Mouse (Mus musculus) embryonic facial prominence, embryonic 11.5 days (tissue): Measurements from ENCODE around the gene Ube2g2. TPM values are rescaled to one million over a fixed set of nuclear protein-coding genes. Genes with fewer than 3 reads are reported as not detected.
"Not testable (repeated sequence)": the region's sequence is repeated elsewhere in the genome, so short reads cannot be mapped to it uniquely, and the experiment has no call there.

Source experiments
- ATAC-seq: fragments of 200-750 bp; cut with Nextera tagmentation; replicated peaks from 2 replicates; pipeline ENCODE4 v1.8.0; 2017; ENCODE audit warnings: low read depth; ENCODE audit not compliant: insufficient number of reproducible peaks, low FRiP score, low TSS enrichment
- DNase-seq: peaks from one replicate; pipeline ENCODE4 v3.0.0-alpha.2; 2015; ENCODE audit warnings: low spot score
- H3K27ac ChIP-seq: fragments of 300-500 bp; sonication (generic); replicated peaks from 2 replicates; pipeline ENCODE4 v1.5.1; 2014; ENCODE audit warnings: mild to moderate bottlenecking, low read depth, low read length, control low read depth
- H3K27me3 ChIP-seq: fragments of 300-500 bp; sonication (generic); 2 replicates; pipeline ENCODE4 v1.6.1; 2014; ENCODE audit warnings: mild to moderate bottlenecking, low read length, moderate library complexity, mixed read lengths; ENCODE audit not compliant: control insufficient read depth, insufficient read depth
- H3K36me3 ChIP-seq: fragments of 300-500 bp; sonication (generic); replicated peaks from 2 replicates; pipeline ENCODE4 v1.6.1; 2014; ENCODE audit warnings: low read depth, mild to moderate bottlenecking, low read length, moderate library complexity, mixed read lengths; ENCODE audit not compliant: control insufficient read depth, insufficient read depth
- H3K4me1 ChIP-seq: fragments of 300-500 bp; sonication (generic); 2 replicates; pipeline ENCODE4 v1.6.1; 2014; ENCODE audit warnings: low read length, mixed read lengths; ENCODE audit not compliant: control insufficient read depth, insufficient read depth
- H3K4me2 ChIP-seq: fragments of 300-500 bp; sonication (generic); 2 replicates; pipeline ENCODE4 v1.6.1; 2014; ENCODE audit warnings: low read depth, mild to moderate bottlenecking, control low read depth, low read length, moderate library complexity
- H3K4me3 ChIP-seq: fragments of 300-500 bp; sonication (generic); 2 replicates; pipeline ENCODE4 v1.5.1; 2014; ENCODE audit warnings: low read depth, low read length, control low read depth
- H3K9ac ChIP-seq: fragments of 300-500 bp; sonication (generic); replicated peaks from 2 replicates; pipeline ENCODE4 v1.6.1; 2014; ENCODE audit warnings: mild to moderate bottlenecking, control low read depth, low read length
- H3K9me3 ChIP-seq: fragments of 300-500 bp; sonication (generic); replicated peaks from 2 replicates; pipeline ENCODE4 v1.6.1; 2016; ENCODE audit warnings: mild to moderate bottlenecking, low read length, inconsistent platforms, mixed read lengths; ENCODE audit not compliant: control insufficient read depth
- WGBS: fragments of 180-500 bp; shearing (Covaris S2); extraction: QIAGEN DNeasy Blood & Tissue Kit; methylation state at CpG from one replicate; pipeline ENCODE4 v1.1.7; 2014; 5-methylcytosine and 5-hydroxymethylcytosine counted together
- microRNA counts: library from miRNA; unstranded; fragments of <30 nt; microRNA quantifications from one replicate; lab custom pipeline; 2016
- microRNA-seq: library from miRNA; unstranded; fragments of <30 nt; microRNA quantifications from one replicate; pipeline ENCODE4, GENCODE M21; 2016; ENCODE audit warnings: borderline number of aligned reads
- polyA plus RNA-seq: library from polyadenylated mRNA; unstranded; fragments of >200 nt; fragmentation: Nextera tagmentation; extraction: Ambion mirVana; gene quantifications from 2 replicates; pipeline ENCODE4 v1.2.1, GENCODE M21; 2014

Ube2g2 gene
- polyA plus RNA-seq, 1 experiment from 2014 or later, result 41.2 TPM

- ATAC-seq (no peak), DNase-seq (peak; percentile 65)
- peaks cover 2% of the 10 kb centered on the region for H3K4me1 ChIP-seq
- H3K36me3 ChIP-seq, result no peaks in the 10 kb centered on the region
- no peaks in the 10 kb centered on the region for H3K9me3 ChIP-seq
- WGBS, result 24% methylated on average over 8 of the region's 8 CpGs
- peaks cover 25% of the 10 kb centered on the region for H3K27me3 ChIP-seq
- no peak overlapping the region for H3K27ac ChIP-seq
- no peak overlapping the region for H3K9ac ChIP-seq
- H3K4me2 ChIP-seq, result no peak overlapping the region
- H3K4me3 ChIP-seq, result no peak overlapping the region
These were observed 62.1 kb downstream of the Ube2g2 start for GRCm38 (mm10) chr10:77684181-77684580.

GRCm38 (mm10) chr10:77685895-77686664, 64.0 kb downstream of the Ube2g2 start, which contains the start of gene Tspear:
TSS of gene Tspear (plus strand) at chr10:77686569.
- ATAC-seq, result no peak
- H3K27me3 ChIP-seq, result peaks cover 25% of the 10 kb centered on the region
- H3K4me1 ChIP-seq, result peaks cover 2% of the 10 kb centered on the region

DNA sequence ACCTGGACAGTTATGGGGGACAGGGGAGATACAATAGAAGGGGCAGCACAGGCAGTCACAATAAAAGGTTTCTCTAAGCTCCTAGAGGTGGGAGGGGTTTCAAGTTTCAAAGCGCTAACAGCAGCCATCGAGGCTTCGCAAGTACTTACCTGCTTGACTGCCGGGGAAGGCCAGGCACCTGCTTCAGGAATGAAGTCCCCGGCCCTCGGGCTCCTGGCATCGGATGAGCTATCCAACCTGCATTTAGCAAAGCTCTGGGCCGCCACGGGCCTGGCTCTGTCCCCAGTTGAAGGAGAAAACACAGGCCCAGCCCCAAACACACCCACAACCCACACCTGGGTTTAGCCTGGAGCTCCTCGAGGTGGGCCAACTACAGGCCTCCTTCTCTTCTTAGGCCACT, 64.9 kb downstream of the Ube2g2 start:
- Histone ChIP-seq H3K36me3 (no peaks in the 10 kb centered on the region), H3K27me3 (peaks cover 25% of the 10 kb centered on the region), H3K27ac (no peak overlapping the region), H3K9me3 (no peaks in the 10 kb centered on the region), H3K9ac (no peak overlapping the region), H3K4me3 (no peak overlapping the region), H3K4me1 (peaks cover 2% of the 10 kb centered on the region), H3K4me2 (no peak overlapping the region)
- ATAC-seq (no peak), DNase-seq (peak; percentile 29)
- 18% methylated on average over 10 of the region's 10 CpGs for WGBS

More at GRCm38 (mm10) chr10:77685895-77686664, 64.0 kb downstream of the Ube2g2 start, which contains the start of gene Tspear:
- Histone ChIP-seq H3K9me3 (no peaks in the 10 kb centered on the region), H3K27ac (no peak within 1 kb of the TSS), H3K4me2 (no peak within 1 kb of the TSS), H3K36me3 (no peaks in the 10 kb centered on the region), H3K9ac (peak within 1 kb of the TSS; percentile 15; the same call in 1 of the 2 replicates), H3K4me3 (no peak within 1 kb of the TSS)
- DNase-seq, result no peak
- WGBS, result 6% methylated on average over 22 of the region's 22 CpGs

GRCm38 (mm10) chr10:77690356-77690807, 68.3 kb downstream of the Ube2g2 start, which contains the start of gene Gm19402:
TSS of gene Gm19402 (minus strand) at chr10:77690757.
- DNase-seq, H3K4me1 ChIP-seq, H3K9me3 ChIP-seq, H3K4me2 ChIP-seq, H3K4me3 ChIP-seq, H3K36me3 ChIP-seq, H3K9ac ChIP-seq, H3K27ac ChIP-seq, ATAC-seq: not testable (repeated sequence)
- 77% methylated on average over 3 of the region's 3 CpGs for WGBS
- peaks cover 25% of the 10 kb centered on the region for H3K27me3 ChIP-seq

MicroRNAs encoded within 50 kb of the gene (microRNA counts, 519-probe panel; counts per million panel counts)
- microRNA mmu-miR-1930 (lab: Ali Mortazavi, UCI), result not detected

Small RNA genes lying within 50 kb of the gene (microRNA-seq; reads per million reads assigned to microRNA genes)
- gene Mir1930, result 34.3 reads per million, percentile 28 among the genes with 10 or more reads in this experiment

Other genes with a start within 250 kb of the Ube2g2 start
- 3.6 and 4.4 TPM in 2 replicates for gene Adarb1, start 204.0 kb upstream of the Ube2g2 start, polyA plus RNA-seq
- 40.6 and 42.3 TPM in 2 replicates for gene Fam207a, start 106.5 kb upstream of the Ube2g2 start, polyA plus RNA-seq
- 1.3 and 1.4 TPM in 2 replicates for gene Itgb2, start 92.0 kb upstream of the Ube2g2 start, polyA plus RNA-seq
- 89.2 and 95.6 TPM in 2 replicates for gene Pttg1ip, start 40.6 kb upstream of the Ube2g2 start, polyA plus RNA-seq
- 382 and 410 TPM in 2 replicates for gene Sumo3, start 16.2 kb upstream of the Ube2g2 start, polyA plus RNA-seq
- 1.6 TPM in 1 of 2 replicates, not detected in the other for gene Gm49325, start 16.1 kb upstream of the Ube2g2 start, polyA plus RNA-seq
- 0.39 and 0.64 TPM in 2 replicates for gene Tspear, start 64.3 kb downstream of the Ube2g2 start, polyA plus RNA-seq
- gene Gm19402, start 68.5 kb downstream of the Ube2g2 start, polyA plus RNA-seq, result not detected in 2 replicates
- not detected in 2 replicates for gene Gm9508, start 75.0 kb downstream of the Ube2g2 start, polyA plus RNA-seq
- not detected in 2 replicates for gene Gm10272, start 84.4 kb downstream of the Ube2g2 start, polyA plus RNA-seq
- gene Gm10024, start 89.2 kb downstream of the Ube2g2 start, polyA plus RNA-seq, result not detected in 2 replicates
- gene Gm10142, start 93.5 kb downstream of the Ube2g2 start, polyA plus RNA-seq, result not detected in 2 replicates
- gene Krtap12-1, start 98.3 kb downstream of the Ube2g2 start, polyA plus RNA-seq, result not detected in 2 replicates
- not detected in 2 replicates for gene Gm10100, start 104.2 kb downstream of the Ube2g2 start, polyA plus RNA-seq
- gene Gm18596, start 120.4 kb downstream of the Ube2g2 start, polyA plus RNA-seq, result not detected in 2 replicates
- not detected in 2 replicates for gene Gm9736, start 129.1 kb downstream of the Ube2g2 start, polyA plus RNA-seq
- not detected in 2 replicates for gene Gm3233, start 137.4 kb downstream of the Ube2g2 start, polyA plus RNA-seq
- gene Gm3238, start 149.1 kb downstream of the Ube2g2 start, polyA plus RNA-seq, result not detected in 2 replicates
- not detected in 2 replicates for gene Gm7138, start 154.7 kb downstream of the Ube2g2 start, polyA plus RNA-seq
- gene Gm3250, start 160.3 kb downstream of the Ube2g2 start, polyA plus RNA-seq, result not detected in 2 replicates
- gene Gm7137, start 165.9 kb downstream of the Ube2g2 start, polyA plus RNA-seq, result not detected in 2 replicates
- not detected in 2 replicates for gene Gm9639, start 172.8 kb downstream of the Ube2g2 start, polyA plus RNA-seq
- gene Gm19668, start 176.9 kb downstream of the Ube2g2 start, polyA plus RNA-seq, result not detected in 2 replicates
- not detected in 2 replicates for gene Gm9507, start 189.6 kb downstream of the Ube2g2 start, polyA plus RNA-seq
- not detected in 2 replicates for gene Gm2696, start 192.4 kb downstream of the Ube2g2 start, polyA plus RNA-seq
- not detected in 2 replicates for gene Krtap10-4, start 204.8 kb downstream of the Ube2g2 start, polyA plus RNA-seq
- not detected in 2 replicates for gene Krtap10-10, start 213.7 kb downstream of the Ube2g2 start, polyA plus RNA-seq
- gene Gm36176, start 224.5 kb downstream of the Ube2g2 start, polyA plus RNA-seq, result not detected in 2 replicates
- not detected in 2 replicates for gene Gm10318, start 230.6 kb downstream of the Ube2g2 start, polyA plus RNA-seq
- not detected in 2 replicates for gene Gm3285, start 239.7 kb downstream of the Ube2g2 start, polyA plus RNA-seq